Mouse (Mus musculus): ENCODE measurements around the gene Haus3.
A peak's percentile ranks its signal among the peaks of the same experiment; 100 is the strongest.

Gene Haus3

GRCm38 (mm10) chr5:34186391-34186790 lies 17.1 kb upstream of the Haus3 start:
- DNase-seq (ENCODE audit: low read depth) = no peak

- no peak for DNase-seq (ENCODE audit: low read depth)
These were observed 16.5 kb upstream of the Haus3 start for GRCm38 (mm10) chr5:34185791-34186190.

- no peak for DNase-seq (ENCODE audit: low read depth)
These were observed 15.8 kb upstream of the Haus3 start for GRCm38 (mm10) chr5:34185051-34185580.

GRCm38 (mm10) chr5:34183976-34184375 lies 14.6 kb upstream of the Haus3 start:
- DNase-seq (ENCODE audit: low read depth) = no peak

GRCm38 (mm10) chr5:34183156-34183880 lies 14.0 kb upstream of the Haus3 start:
- DNase-seq (ENCODE audit: low read depth) = no peak

- DNase-seq (ENCODE audit: low read depth) = no peak
These were observed 13.2 kb upstream of the Haus3 start for GRCm38 (mm10) chr5:34182486-34182885.

DNA sequence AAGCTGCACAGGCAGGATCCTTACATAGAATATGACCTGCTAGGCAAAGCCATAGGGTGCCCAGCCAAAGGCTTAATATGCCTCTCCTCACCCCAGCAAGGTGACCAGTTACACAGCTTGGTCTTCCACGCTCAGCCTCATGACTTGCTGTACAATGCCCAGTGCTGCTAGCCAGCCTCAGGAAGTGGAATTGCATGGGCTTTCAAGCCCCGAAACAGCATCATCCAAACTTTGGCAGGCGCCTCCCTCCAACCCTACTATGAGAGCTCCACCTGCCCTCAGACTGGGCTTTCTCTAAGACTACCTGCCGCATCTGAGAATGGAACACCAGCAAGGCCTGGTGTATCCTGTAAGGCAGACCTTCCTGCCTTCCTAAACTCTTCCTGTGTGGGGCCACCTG lies 8.5 kb upstream of the Haus3 start:
- no peak for DNase-seq (ENCODE audit: low read depth)

DNA sequence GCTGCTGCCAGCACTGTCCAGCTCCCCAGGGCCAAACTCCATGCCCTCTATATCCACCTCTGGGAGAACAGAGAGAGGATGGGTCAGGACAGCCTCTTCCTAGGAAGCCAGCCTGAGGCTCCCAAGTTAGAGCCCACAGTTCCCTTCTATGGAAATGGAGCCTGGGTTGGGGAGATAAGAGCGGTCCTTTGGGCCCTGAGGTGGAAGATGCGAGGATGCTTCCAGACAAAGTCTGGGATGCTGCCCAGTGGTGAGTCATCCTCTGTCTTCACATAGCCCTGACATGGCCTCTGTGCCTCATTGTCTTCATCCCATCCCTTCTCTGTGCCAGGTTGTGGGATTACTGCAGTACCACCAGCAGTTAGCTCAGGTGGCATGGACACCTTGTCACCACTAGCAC lies 7.8 kb upstream of the Haus3 start:
- DNase-seq (ENCODE audit: low read depth) = no peak

GRCm38 (mm10) chr5:34176691-34177090 lies 7.4 kb upstream of the Haus3 start:
- DNase-seq (ENCODE audit: low read depth) = no peak

- DNase-seq (ENCODE audit: low read depth) = no peak
These were observed 6.0 kb upstream of the Haus3 start for GRCm38 (mm10) chr5:34175403-34175694.

DNA sequence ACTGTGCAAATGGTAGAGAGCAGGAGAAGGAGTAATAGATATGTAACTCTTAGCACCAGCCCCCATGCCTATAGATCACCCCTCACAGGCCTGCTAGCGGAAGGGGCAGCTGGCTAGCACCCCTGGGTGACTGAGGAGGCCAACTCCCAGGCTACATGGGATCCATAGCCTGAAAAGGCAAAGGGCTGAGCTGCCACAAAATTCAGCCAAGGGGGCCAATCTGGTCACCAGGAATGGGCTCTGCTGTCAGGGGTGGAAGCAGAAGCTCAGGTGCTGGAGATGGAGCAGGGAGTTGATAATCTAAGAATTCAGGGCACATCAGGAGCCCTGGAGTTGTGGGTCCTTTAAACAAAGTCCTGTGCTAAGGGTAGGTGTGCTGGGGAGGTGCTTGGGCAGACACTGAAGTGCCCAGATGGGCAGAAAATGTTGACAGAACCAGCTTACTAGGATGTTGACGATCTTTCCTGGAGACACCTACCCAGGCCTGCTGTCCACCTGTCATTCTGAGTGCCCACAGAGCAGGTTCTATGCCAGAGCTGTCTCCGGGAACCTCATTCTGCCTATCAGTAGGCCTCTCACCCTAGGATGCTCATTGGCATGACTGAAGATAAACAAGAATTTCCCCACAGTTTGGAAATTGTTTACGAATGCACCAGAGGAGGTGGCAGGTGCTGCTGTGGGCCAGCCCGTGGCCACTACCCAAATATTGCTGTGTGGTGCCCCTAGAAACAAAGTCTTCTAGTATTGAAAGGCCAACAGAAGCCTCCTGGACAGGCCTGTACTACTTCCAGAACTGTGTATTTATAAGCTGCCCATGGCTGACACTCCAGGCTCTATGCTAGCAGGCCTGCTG lies 5.4 kb upstream of the Haus3 start:
- DNase-seq (ENCODE audit: low read depth) = no peak

DNA sequence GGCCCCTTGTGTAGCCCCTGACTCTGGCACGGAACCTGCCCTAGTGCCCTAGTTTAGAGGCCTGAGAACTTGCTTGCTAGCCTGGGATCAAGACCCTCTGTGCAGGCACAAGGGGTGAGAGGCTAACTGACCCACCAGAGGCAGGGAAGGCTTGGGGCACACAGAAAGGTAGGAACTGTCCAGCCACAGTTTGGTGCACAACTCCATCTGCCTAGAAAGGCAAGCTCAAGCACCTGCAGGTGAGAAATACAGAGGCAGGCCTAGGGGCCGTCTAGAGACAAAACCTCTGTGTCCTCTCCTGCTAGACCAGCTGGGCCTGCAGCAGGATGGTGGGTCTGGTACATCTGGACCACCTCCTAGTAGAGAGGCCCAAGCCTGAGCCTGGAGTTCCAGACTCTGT lies 4.7 kb upstream of the Haus3 start:
- no peak for DNase-seq (ENCODE audit: low read depth)

DNA sequence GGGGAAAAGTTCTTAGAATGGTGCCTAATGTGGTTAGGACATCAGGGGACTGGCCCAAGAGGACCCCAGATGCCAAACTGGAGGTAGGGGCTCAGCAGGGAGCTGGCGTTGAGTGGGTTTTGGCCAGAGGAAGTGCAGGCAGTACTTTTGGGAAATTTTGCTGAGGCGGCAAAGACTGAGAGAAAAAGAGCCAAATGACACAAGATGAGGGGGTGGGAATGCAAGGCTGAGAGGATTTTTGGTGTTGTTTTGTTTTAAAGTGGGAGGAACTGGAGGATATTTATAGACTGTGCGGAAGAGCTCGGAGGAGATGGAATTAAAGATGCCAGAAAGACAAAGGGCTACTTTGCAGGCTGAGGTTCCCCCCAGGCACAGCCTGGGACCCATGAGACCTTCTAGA lies 1.4 kb upstream of the Haus3 start:
- no peak for DNase-seq (ENCODE audit: low read depth)

GRCm38 (mm10) chr5:34169954-34170353 lies 627 bp upstream of the Haus3 start:
- DNase-seq (ENCODE audit: low read depth) = no peak

GRCm38 (mm10) chr5:34167857-34168256 lies 1.5 kb downstream of the Haus3 start:
- DNase-seq (ENCODE audit: low read depth) = no peak

DNA sequence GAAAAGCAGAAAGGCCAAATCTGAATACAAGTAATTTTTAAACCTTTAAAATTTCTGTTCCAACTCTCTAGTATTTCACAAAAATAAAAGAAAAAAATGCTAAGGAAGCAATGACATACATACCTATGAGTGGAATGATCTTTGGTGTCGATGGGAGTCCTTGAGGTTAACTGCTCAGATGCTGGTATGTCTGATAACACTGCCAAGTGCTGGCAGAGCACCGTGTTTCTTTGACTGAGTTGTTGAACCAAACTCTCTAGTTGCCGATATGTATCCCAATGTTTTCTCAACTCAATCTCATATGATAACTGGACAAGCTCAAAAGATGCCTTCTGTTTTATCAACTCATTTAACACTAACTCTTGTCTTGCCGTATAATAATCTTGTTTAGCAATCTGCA lies 3.5 kb downstream of the Haus3 start:
- no peak for DNase-seq (ENCODE audit: low read depth)

GRCm38 (mm10) chr5:34148476-34148875 lies 20.9 kb downstream of the Haus3 start:
- DNase-seq (ENCODE audit: low read depth) = no peak

DNA sequence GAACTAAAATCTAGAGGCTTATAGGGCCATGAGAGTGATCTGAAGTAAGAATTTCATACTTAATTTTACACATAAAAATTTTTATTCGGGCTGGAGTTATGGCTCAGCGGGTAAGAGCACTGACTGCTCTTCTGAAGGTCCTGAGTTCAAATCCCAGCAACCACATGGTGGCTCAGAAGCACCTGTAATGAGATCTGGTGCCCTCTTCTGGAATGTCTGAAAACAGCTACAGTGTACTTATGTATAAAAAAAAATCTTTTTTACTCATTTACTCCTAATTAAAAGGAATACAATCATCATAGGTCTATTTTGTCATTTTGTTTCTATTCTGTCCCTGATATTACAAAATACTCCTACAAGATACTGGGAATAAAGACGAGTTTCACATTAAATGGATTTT lies 21.8 kb downstream of the Haus3 start:
- no peak for DNase-seq (ENCODE audit: low read depth)

DNA sequence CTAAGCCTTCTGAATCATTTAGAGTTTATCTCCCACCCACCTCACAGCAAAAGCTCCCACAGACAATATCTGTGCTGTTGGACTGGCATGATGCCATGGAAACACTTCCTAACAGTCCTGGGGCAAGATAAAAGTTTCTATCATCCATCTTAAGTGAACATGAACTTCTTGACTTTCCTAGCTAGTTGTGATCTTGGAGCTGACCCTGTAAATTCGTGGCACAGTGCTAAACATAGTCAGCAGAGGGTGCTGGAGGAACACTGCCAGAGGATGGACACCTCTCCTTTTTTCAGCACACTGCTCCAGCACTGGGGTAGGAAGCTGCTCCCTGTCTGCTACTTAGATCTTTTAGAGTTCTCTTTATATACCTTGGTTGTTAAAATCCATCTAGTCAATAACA lies 29.6 kb downstream of the Haus3 start:
- peak; percentile 7 for DNase-seq (ENCODE audit: low read depth)

- DNase-seq (ENCODE audit: low read depth) = no peak
These were observed 36.6 kb downstream of the Haus3 start for GRCm38 (mm10) chr5:34132731-34133130.

- no peak for DNase-seq (ENCODE audit: low read depth)
These were observed 45.2 kb downstream of the Haus3 start for GRCm38 (mm10) chr5:34124131-34124530.

DNA sequence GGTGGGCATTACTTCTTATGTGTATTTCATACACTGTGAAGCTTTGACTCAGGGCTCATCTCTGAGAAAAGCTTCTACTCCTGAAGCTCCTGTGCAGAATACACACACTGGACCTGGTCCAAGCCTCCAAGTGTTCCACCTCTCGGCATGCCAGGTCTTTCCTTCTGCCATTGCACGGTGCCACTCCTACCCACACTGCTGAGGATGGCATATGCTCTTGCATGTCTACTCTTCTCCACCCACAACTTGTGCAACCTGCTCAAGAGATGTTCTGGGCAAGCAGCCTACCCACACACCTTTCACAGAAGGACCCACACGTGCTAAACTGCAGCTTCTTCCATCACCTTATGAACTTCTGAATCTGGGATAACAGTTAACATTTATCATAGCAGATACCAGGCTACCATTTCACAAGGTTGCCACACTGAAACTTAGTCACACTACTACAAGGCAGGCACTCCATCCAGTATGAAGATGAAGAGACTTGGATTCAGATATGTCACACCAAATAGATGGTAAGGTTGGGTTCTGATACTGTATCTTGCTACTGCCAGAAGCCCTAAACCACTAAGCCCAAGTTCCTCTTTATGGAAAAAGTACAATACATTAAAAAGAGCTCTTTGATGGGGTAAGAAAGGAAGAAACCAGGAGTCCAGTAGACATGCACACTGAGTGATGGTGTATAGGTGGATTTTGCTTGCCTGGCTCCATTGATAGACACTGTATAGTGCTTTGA lies 50.0 kb downstream of the Haus3 start:
- no peak for DNase-seq (ENCODE audit: low read depth)

- DNase-seq (ENCODE audit: low read depth) = no peak
These were observed 63.6 kb downstream of the Haus3 start for GRCm38 (mm10) chr5:34105681-34106080.

Data from c-Kit-positive CD71-positive TER-119-negative erythroid progenitor cells, embryonic 14.5 days (primary cell).